Mouse (Mus musculus) midbrain, embryonic 13.5 days (tissue): Measurements from ENCODE around the gene Larp1. TPM values are rescaled to one million over a fixed set of nuclear protein-coding genes. Genes with fewer than 3 reads are reported as not detected.

Experiments used
- ATAC-seq: fragments of 200-750 bp; cut with Nextera tagmentation; 2 replicates; pipeline ENCODE4 v1.8.0; 2017; ENCODE audit warnings: mild to moderate bottlenecking, moderate TSS enrichment, moderate library complexity
- H3K27ac ChIP-seq: fragments of 300-500 bp; sonication (generic); 2 replicates; pipeline ENCODE4 v1.5.1; 2015; ENCODE audit warnings: inconsistent platforms, mild to moderate bottlenecking, moderate library complexity
- H3K27me3 ChIP-seq: fragments of 300-500 bp; sonication (generic); 2 replicates; pipeline ENCODE4 v1.6.1; 2015; ENCODE audit warnings: mild to moderate bottlenecking, inconsistent platforms
- H3K36me3 ChIP-seq: fragments of 300-500 bp; sonication (generic); 2 replicates; pipeline ENCODE4 v1.6.1; 2015; ENCODE audit warnings: mild to moderate bottlenecking, inconsistent platforms
- H3K4me1 ChIP-seq: fragments of 300-500 bp; sonication (generic); replicated peaks from 2 replicates; pipeline ENCODE4 v1.6.1; 2015; ENCODE audit warnings: inconsistent platforms
- H3K4me2 ChIP-seq: fragments of 300-500 bp; sonication (generic); replicated peaks from 2 replicates; pipeline ENCODE4 v1.6.1; 2015; ENCODE audit warnings: moderate library complexity, mild to moderate bottlenecking, inconsistent platforms
- H3K4me3 ChIP-seq: fragments of 300-500 bp; sonication (generic); replicated peaks from 2 replicates; pipeline ENCODE4 v1.5.1; 2015; ENCODE audit warnings: mild to moderate bottlenecking, inconsistent platforms
- H3K9ac ChIP-seq: fragments of 300-500 bp; sonication (generic); replicated peaks from 2 replicates; pipeline ENCODE4 v1.6.1; 2015; ENCODE audit warnings: mild to moderate bottlenecking, inconsistent platforms
- H3K9me3 ChIP-seq: fragments of 300-500 bp; sonication (generic); 2 replicates; pipeline ENCODE4 v1.6.1; 2016; ENCODE audit warnings: mild to moderate bottlenecking, inconsistent platforms
- WGBS: fragments of 180-500 bp; shearing (Covaris S2); methylation state at CpG from one replicate; pipeline ENCODE4 v1.1.7; 2015; 5-methylcytosine and 5-hydroxymethylcytosine counted together
- polyA plus RNA-seq: library from polyadenylated mRNA; unstranded; fragments of >200 nt; fragmentation: Nextera tagmentation; extraction: Ambion mirVana; gene quantifications from 2 replicates; pipeline ENCODE4 v1.2.1, GENCODE M21; 2015

The Larp1 gene
- polyA plus RNA-seq, 1 experiment from 2014 or later: 15.8 TPM

DNA sequence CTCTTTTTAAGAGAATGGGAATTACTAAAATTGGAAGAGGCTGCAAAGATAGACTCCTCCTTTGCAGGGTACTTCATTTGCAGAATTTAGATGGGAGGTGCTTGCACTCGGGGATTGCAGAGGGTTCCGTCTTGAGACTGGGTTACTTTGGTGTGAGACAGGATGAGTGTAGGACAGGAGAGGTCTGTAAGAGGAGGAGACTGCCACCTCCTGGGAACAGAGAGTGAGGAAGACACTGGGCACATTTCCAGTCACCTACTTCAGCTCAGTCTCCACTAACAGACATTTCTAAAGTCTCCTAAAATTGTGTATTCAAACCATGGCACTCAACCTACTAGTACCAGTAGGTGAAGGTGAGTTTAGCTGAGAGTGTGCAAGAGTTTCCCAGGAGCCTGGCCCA, 9.4 kb downstream of the Larp1 start:
- WGBS: 83% methylated on average over 2 of the region's 2 CpGs
- H3K9ac ChIP-seq: no peak overlapping the region
- H3K9me3 ChIP-seq: no peaks in the 10 kb centered on the region
- H3K4me2 ChIP-seq: no peak overlapping the region
- no peaks in the 10 kb centered on the region for H3K27me3 ChIP-seq
- H3K4me3 ChIP-seq: no peak overlapping the region
- ATAC-seq: no peak
- peaks cover 22% of the 10 kb centered on the region for H3K4me1 ChIP-seq
- H3K36me3 ChIP-seq: no peaks in the 10 kb centered on the region
- H3K27ac ChIP-seq: no peak overlapping the region

DNA sequence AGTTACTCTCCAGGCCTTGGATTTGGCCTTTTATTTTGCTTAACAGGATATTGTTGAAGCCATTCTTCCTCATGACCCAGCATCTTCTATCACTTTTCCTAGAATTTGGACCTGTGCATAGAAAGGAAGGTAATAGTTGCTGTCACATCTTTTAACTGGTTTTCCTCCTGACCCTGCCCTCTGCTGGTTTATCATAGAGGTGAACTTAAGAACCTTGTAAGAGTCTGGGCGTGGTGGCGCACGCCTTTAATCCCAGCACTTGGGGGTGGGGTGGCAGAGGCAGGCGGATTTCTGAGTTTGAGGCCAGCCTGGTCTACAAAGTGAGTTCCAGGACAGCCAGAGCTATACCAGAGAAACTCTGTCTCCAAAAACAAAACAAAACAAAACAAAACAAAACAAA, 9.8 kb downstream of the Larp1 start:
- no peaks in the 10 kb centered on the region for H3K27me3 ChIP-seq

DNA sequence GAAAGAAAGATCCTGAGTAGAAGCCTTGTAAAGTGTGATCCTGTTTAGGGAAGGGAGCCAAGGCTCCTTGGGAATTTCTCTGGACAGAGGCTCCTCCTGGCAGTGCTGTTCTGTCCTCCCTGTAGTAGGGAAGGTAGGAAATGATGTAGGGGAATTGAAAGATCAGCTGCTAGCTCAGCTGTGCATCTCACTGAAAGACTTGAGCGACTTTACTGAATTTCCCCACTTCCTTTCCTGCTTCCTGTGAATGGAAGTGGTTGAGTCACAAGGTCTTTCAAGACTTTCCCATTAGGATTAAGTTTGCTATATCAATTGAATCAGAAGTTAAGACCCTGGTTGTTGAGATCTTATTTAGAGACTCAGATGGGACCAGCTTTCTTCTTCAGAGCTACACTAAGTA, 12.2 kb downstream of the Larp1 start:
- Histone ChIP-seq H3K27ac (no peak overlapping the region), H3K4me2 (no peak overlapping the region), H3K36me3 (no peaks in the 10 kb centered on the region), H3K27me3 (no peaks in the 10 kb centered on the region), H3K9me3 (no peaks in the 10 kb centered on the region), H3K9ac (no peak overlapping the region), H3K4me1 (peaks cover 19% of the 10 kb centered on the region), H3K4me3 (no peak overlapping the region)
- ATAC-seq: no peak
- 79% methylated on average over 1 of the region's 1 CpGs for WGBS

More for the DNA sequence above, 9.8 kb downstream of the Larp1 start:
- Histone ChIP-seq H3K4me1 (peaks cover 22% of the 10 kb centered on the region), H3K27ac (no peak overlapping the region), H3K36me3 (no peaks in the 10 kb centered on the region), H3K4me3 (no peak overlapping the region), H3K4me2 (no peak overlapping the region), H3K9ac (no peak overlapping the region), H3K9me3 (no peaks in the 10 kb centered on the region)
- WGBS: 98% methylated on average over 4 of the region's 4 CpGs
- no peak for ATAC-seq

DNA sequence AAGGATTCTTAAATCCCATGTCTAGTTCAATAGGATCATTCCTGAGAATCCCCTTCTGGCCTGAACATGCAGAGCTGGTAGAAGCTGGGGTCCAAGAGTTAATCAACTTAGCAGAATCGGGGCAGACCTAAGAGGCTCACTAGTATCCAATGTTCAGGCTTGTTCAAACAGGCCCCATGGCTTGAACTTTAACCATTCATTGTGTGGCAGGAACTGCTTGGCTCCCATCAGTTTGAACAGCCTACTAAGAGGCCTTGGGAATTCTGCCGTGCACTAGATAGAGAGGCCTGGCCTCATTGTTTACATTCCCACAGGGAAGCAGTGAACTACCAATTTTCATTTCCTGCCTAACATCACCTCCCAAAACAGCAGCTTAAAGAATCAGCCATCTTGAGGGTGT, 12.8 kb downstream of the Larp1 start:
- Histone ChIP-seq H3K4me3 (no peak overlapping the region), H3K36me3 (no peaks in the 10 kb centered on the region), H3K27ac (no peak overlapping the region), H3K4me2 (no peak overlapping the region), H3K9me3 (no peaks in the 10 kb centered on the region), H3K9ac (no peak overlapping the region), H3K27me3 (no peaks in the 10 kb centered on the region), H3K4me1 (peaks cover 14% of the 10 kb centered on the region)
- WGBS: 72% methylated on average over 2 of the region's 2 CpGs
- ATAC-seq: no peak

- Histone ChIP-seq H3K4me3 (no peak overlapping the region), H3K36me3 (no peaks in the 10 kb centered on the region), H3K27me3 (no peaks in the 10 kb centered on the region), H3K4me1 (peaks cover 7% of the 10 kb centered on the region), H3K27ac (no peak overlapping the region), H3K9me3 (no peaks in the 10 kb centered on the region), H3K4me2 (no peak overlapping the region), H3K9ac (no peak overlapping the region)
- WGBS: 96% methylated on average over 1 of the region's 1 CpGs
- ATAC-seq: no peak
Measured at GRCm38 (mm10) chr11:58024271-58024670, 15.4 kb downstream of the Larp1 start.

DNA sequence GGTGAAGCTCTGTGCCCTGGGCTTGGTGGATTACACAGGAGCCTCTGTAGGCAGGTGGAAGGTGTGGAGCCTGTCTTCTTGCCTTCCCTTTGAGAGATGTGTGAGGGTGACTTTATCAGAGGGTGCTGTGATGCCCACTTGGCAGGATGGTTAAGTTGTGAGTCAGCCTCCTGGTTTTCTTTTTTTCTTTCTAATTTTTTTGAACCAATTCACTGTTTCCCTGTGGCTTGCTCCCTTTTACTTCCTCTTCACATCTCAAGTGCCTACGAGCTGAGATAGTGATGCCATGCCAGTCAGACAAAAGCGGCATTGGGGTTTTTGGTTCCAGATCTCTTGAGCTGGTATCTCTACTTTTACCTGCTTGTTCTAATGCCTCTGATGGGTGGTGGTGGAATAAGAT, 15.8 kb downstream of the Larp1 start:
- no peak overlapping the region for H3K9ac ChIP-seq
- no peak overlapping the region for H3K4me2 ChIP-seq
- no peaks in the 10 kb centered on the region for H3K9me3 ChIP-seq
- 95% methylated on average over 2 of the region's 2 CpGs for WGBS
- no peak overlapping the region for H3K27ac ChIP-seq
- ATAC-seq: no peak
- H3K4me3 ChIP-seq: no peak overlapping the region
- no peaks in the 10 kb centered on the region for H3K27me3 ChIP-seq
- H3K4me1 ChIP-seq: peaks cover 7% of the 10 kb centered on the region
- H3K36me3 ChIP-seq: no peaks in the 10 kb centered on the region

GRCm38 (mm10) chr11:58025881-58026280, 17.0 kb downstream of the Larp1 start:
- no peaks in the 10 kb centered on the region for H3K27me3 ChIP-seq
- H3K36me3 ChIP-seq: no peaks in the 10 kb centered on the region
- no peak overlapping the region for H3K9ac ChIP-seq
- ATAC-seq: no peak
- no peak overlapping the region for H3K4me3 ChIP-seq
- peaks cover 7% of the 10 kb centered on the region for H3K4me1 ChIP-seq
- no peak overlapping the region for H3K4me2 ChIP-seq
- no peaks in the 10 kb centered on the region for H3K9me3 ChIP-seq
- no peak overlapping the region for H3K27ac ChIP-seq
- 93% methylated on average over 4 of the region's 4 CpGs for WGBS

DNA sequence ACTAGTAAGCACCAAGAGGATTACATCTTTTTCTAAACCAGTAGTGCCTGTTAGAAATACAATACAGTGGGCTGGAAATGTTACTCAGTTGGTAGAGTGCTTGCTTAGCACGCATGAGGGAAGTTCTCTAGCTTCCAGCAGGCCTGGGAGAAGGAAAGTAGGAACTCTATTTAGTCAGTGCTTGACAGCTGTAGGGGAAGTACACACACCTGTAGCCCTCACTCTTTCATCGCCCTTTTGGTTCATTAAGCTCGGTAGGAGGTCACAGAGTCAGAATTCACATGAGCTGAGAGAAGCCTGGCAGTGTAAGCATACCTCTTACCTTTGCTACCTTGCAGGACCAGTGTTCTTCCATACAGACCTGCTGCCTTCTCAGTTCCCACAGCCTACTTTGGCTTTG, 17.5 kb downstream of the Larp1 start:
- Histone ChIP-seq H3K27me3 (no peaks in the 10 kb centered on the region), H3K36me3 (no peaks in the 10 kb centered on the region), H3K4me3 (no peak overlapping the region), H3K4me2 (no peak overlapping the region), H3K9me3 (no peaks in the 10 kb centered on the region), H3K27ac (no peak overlapping the region), H3K4me1 (peaks cover 7% of the 10 kb centered on the region), H3K9ac (no peak overlapping the region)
- WGBS: 71% methylated on average over 3 of the region's 3 CpGs
- no peak for ATAC-seq

GRCm38 (mm10) chr11:58026860-58027259, 18.0 kb downstream of the Larp1 start:
- Histone ChIP-seq H3K4me3 (no peak overlapping the region), H3K4me2 (no peak overlapping the region), H3K27me3 (no peaks in the 10 kb centered on the region), H3K4me1 (peaks cover 3% of the 10 kb centered on the region), H3K27ac (no peak overlapping the region), H3K9ac (no peak overlapping the region), H3K36me3 (no peaks in the 10 kb centered on the region), H3K9me3 (no peaks in the 10 kb centered on the region)
- WGBS: 83% methylated on average over 1 of the region's 1 CpGs
- no peak for ATAC-seq

DNA sequence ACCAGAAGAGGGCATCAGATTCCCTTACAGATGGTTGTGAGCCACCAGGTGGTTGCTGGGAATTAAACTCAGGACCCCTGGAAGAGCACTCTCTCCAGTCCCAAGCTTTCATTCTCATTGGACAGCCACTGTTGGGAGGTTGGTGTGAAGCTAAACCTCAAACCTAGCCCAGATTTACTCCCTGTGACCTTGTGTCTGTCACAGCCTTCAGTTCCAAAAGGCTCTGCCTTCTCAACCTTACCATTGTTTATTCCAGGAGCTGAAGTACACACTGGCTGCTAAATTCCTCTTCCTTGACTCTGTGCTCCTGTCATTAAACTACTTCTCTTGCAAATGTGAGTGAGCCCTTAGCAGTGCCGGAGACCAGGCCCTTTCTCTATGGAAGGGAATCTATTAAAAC, 20.1 kb downstream of the Larp1 start:
- Histone ChIP-seq H3K36me3 (no peaks in the 10 kb centered on the region), H3K4me1 (0 out of 2 replicates have a peak, but pooled peaks cover 4% of the 10 kb centered on the region), H3K9me3 (no peaks in the 10 kb centered on the region), H3K27me3 (no peaks in the 10 kb centered on the region), H3K4me2 (no peak overlapping the region), H3K9ac (no peak overlapping the region), H3K4me3 (no peak overlapping the region), H3K27ac (no peak overlapping the region)
- 94% methylated on average over 1 of the region's 1 CpGs for WGBS
- ATAC-seq: no peak

DNA sequence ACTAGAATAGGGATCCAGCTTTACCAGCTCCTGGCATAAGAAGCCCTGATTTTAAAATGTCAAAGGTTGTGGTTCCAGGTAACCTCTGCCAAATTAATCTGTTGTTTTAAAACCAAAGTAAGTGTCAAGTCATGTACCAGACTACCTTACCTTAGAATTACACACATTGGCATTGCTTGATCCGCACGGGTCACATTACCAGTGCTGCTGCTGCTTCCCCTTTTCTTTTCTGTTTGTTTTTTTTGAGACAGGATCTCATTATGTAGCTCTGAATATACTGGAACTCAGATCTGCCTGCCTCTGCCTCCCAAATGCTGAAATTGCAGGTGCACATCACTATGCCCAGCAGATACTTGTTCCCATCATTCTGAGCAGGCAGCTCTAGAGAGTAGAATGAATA, 21.0 kb downstream of the Larp1 start:
- 0 out of 2 replicates have a peak, but pooled peaks cover 4% of the 10 kb centered on the region for H3K4me1 ChIP-seq
- H3K27me3 ChIP-seq: no peaks in the 10 kb centered on the region
- H3K36me3 ChIP-seq: no peaks in the 10 kb centered on the region
- H3K4me3 ChIP-seq: no peak overlapping the region
- 93% methylated on average over 2 of the region's 2 CpGs for WGBS
- no peak overlapping the region for H3K9ac ChIP-seq
- no peak for ATAC-seq
- no peak overlapping the region for H3K27ac ChIP-seq
- no peak overlapping the region for H3K4me2 ChIP-seq
- no peaks in the 10 kb centered on the region for H3K9me3 ChIP-seq

DNA sequence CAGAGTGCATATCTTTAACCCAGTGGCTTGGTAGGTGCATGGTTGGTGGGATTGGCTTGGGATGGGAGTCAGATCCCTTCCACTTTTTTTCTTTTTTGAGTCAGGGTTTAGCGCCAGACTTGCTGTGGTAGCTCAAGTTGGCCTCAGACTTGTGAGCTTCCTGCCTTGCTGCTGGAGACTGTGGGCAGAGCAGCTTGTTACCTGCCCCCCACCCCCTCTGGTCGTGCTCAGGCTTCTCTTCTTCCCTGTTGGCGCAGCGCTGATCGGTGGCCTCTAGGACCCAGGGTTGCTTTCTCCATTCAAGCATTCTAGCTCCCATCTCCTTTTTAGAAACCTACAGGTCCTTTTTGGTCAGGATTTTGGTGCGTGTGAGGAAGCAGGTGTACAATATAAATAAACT, 22.3 kb downstream of the Larp1 start:
- ATAC-seq: no peak
- Histone ChIP-seq H3K4me3 (no peak overlapping the region), H3K27me3 (no peaks in the 10 kb centered on the region), H3K4me2 (no peak overlapping the region), H3K9ac (no peak overlapping the region), H3K27ac (no peak overlapping the region), H3K4me1 (peaks cover 4% of the 10 kb centered on the region; the same call in 1 of the 2 replicates), H3K9me3 (no peaks in the 10 kb centered on the region), H3K36me3 (no peaks in the 10 kb centered on the region)
- WGBS: 82% methylated on average over 6 of the region's 6 CpGs

GRCm38 (mm10) chr11:58033635-58034034, 24.8 kb downstream of the Larp1 start:
- Histone ChIP-seq H3K4me2 (no peak overlapping the region), H3K4me3 (no peak overlapping the region), H3K27ac (no peak overlapping the region), H3K4me1 (peaks cover 6% of the 10 kb centered on the region; the same call in 1 of the 2 replicates), H3K27me3 (no peaks in the 10 kb centered on the region), H3K9me3 (no peaks in the 10 kb centered on the region), H3K36me3 (no peaks in the 10 kb centered on the region), H3K9ac (no peak overlapping the region)
- 91% methylated on average over 3 of the region's 3 CpGs for WGBS
- ATAC-seq: no peak
